Mouse (Mus musculus) hindbrain, embryonic 14.5 days (tissue): ENCODE measurements around the gene Itga9. TPM values are rescaled to one million over a fixed set of nuclear protein-coding genes. Genes with fewer than 3 reads are reported as not detected.

ENCODE experiments used
- ATAC-seq: fragments of 200-750 bp; cut with Nextera tagmentation; 2 replicates; pipeline ENCODE4 v1.8.0; 2017; ENCODE audit warnings: moderate number of reproducible peaks, mild to moderate bottlenecking, moderate TSS enrichment, moderate library complexity; ENCODE audit not compliant: low FRiP score
- DNase-seq: peaks from one replicate; pipeline ENCODE4 v3.0.0-alpha.2; 2015; ENCODE audit warnings: low spot score
- H3K27ac ChIP-seq: fragments of 300-500 bp; sonication (generic); 2 replicates; pipeline ENCODE4 v1.5.1; 2014; ENCODE audit warnings: mild to moderate bottlenecking, moderate library complexity
- H3K27me3 ChIP-seq: fragments of 300-500 bp; sonication (generic); 2 replicates; pipeline ENCODE4 v1.6.1; 2014; ENCODE audit warnings: mild to moderate bottlenecking, low read length, mixed read lengths; ENCODE audit not compliant: control insufficient read depth, insufficient read depth
- H3K36me3 ChIP-seq: fragments of 300-500 bp; sonication (generic); replicated peaks from 2 replicates; pipeline ENCODE4 v1.6.1; 2014; ENCODE audit not compliant: control insufficient read depth, insufficient read depth
- H3K4me1 ChIP-seq: fragments of 300-500 bp; sonication (generic); replicated peaks from 2 replicates; pipeline ENCODE4 v1.6.1; 2014; ENCODE audit warnings: antibody characterized with exemption, low read length, mixed read lengths; ENCODE audit not compliant: control insufficient read depth, insufficient read depth
- H3K4me2 ChIP-seq: fragments of 300-500 bp; sonication (generic); replicated peaks from 2 replicates; pipeline ENCODE4 v1.6.1; 2014; ENCODE audit warnings: mild to moderate bottlenecking, moderate library complexity
- H3K4me3 ChIP-seq: fragments of 300-500 bp; sonication (generic); replicated peaks from 2 replicates; pipeline ENCODE4 v1.5.1; 2014; ENCODE audit warnings: mild to moderate bottlenecking, low read length
- H3K9ac ChIP-seq: fragments of 300-500 bp; sonication (generic); 2 replicates; pipeline ENCODE4 v1.6.1; 2014
- H3K9me3 ChIP-seq: fragments of 300-500 bp; sonication (generic); 2 replicates; pipeline ENCODE4 v1.6.1; 2016; ENCODE audit warnings: low read length; ENCODE audit not compliant: control insufficient read depth
- WGBS: fragments of 180-500 bp; shearing (Covaris S2); extraction: QIAGEN DNeasy Blood & Tissue Kit; methylation state at CpG from one replicate; pipeline ENCODE4 v1.1.7; 2014; 5-methylcytosine and 5-hydroxymethylcytosine counted together
- polyA plus RNA-seq: library from polyadenylated mRNA; unstranded; fragments of >200 nt; fragmentation: Nextera tagmentation; extraction: Ambion mirVana; gene quantifications from 2 replicates; pipeline ENCODE4 v1.2.1, GENCODE M21; 2014

Gene Itga9
- polyA plus RNA-seq, 1 experiment from 2014 or later, result 4.4 TPM

GRCm38 (mm10) chr9:118705381-118706074 is 99.0 kb downstream of the Itga9 start:
- DNase-seq, result no peak
- Histone ChIP-seq H3K27me3 (no peaks in the 10 kb centered on the region), H3K4me1 (no peaks in the 10 kb centered on the region), H3K9ac (no peak overlapping the region), H3K4me2 (no peak overlapping the region), H3K4me3 (no peak overlapping the region), H3K9me3 (no peaks in the 10 kb centered on the region), H3K27ac (no peak overlapping the region), H3K36me3 (no peaks in the 10 kb centered on the region)
- no peak for ATAC-seq
- 59% methylated on average over 14 of the region's 14 CpGs for WGBS

GRCm38 (mm10) chr9:118706176-118706975 is 99.9 kb downstream of the Itga9 start:
- Histone ChIP-seq H3K27me3 (no peaks in the 10 kb centered on the region), H3K27ac (no peak overlapping the region), H3K4me1 (no peaks in the 10 kb centered on the region), H3K9ac (no peak overlapping the region), H3K9me3 (no peaks in the 10 kb centered on the region), H3K4me2 (no peak overlapping the region), H3K4me3 (no peak overlapping the region), H3K36me3 (no peaks in the 10 kb centered on the region)
- WGBS, result 65% methylated on average over 18 of the region's 18 CpGs
- DNase-seq (peak; percentile 53), ATAC-seq (no peak)

- no peak overlapping the region for H3K9ac ChIP-seq
- no peaks in the 10 kb centered on the region for H3K27me3 ChIP-seq
- H3K4me1 ChIP-seq, result no peaks in the 10 kb centered on the region
- ATAC-seq (no peak), DNase-seq (no peak)
- 75% methylated on average over 9 of the region's 9 CpGs for WGBS
- no peak overlapping the region for H3K4me3 ChIP-seq
- H3K4me2 ChIP-seq, result no peak overlapping the region
- no peak overlapping the region for H3K27ac ChIP-seq
- no peaks in the 10 kb centered on the region for H3K36me3 ChIP-seq
- H3K9me3 ChIP-seq, result no peaks in the 10 kb centered on the region
Measured at GRCm38 (mm10) chr9:118710625-118711024, 104.1 kb downstream of the Itga9 start.

GRCm38 (mm10) chr9:118711749-118712148 is 105.3 kb downstream of the Itga9 start:
- no peaks in the 10 kb centered on the region for H3K4me1 ChIP-seq
- DNase-seq (no peak), ATAC-seq (no peak)
- no peaks in the 10 kb centered on the region for H3K27me3 ChIP-seq
- H3K9ac ChIP-seq, result no peak overlapping the region
- no peaks in the 10 kb centered on the region for H3K36me3 ChIP-seq
- no peak overlapping the region for H3K4me3 ChIP-seq
- H3K9me3 ChIP-seq, result no peaks in the 10 kb centered on the region
- 93% methylated on average over 11 of the region's 11 CpGs for WGBS
- H3K27ac ChIP-seq, result no peak overlapping the region
- H3K4me2 ChIP-seq, result no peak overlapping the region

GRCm38 (mm10) chr9:118713515-118713914 is 107.0 kb downstream of the Itga9 start:
- no peak overlapping the region for H3K4me3 ChIP-seq
- no peaks in the 10 kb centered on the region for H3K36me3 ChIP-seq
- no peaks in the 10 kb centered on the region for H3K9me3 ChIP-seq
- no peaks in the 10 kb centered on the region for H3K4me1 ChIP-seq
- H3K9ac ChIP-seq, result no peak overlapping the region
- DNase-seq (no peak), ATAC-seq (no peak)
- H3K27me3 ChIP-seq, result no peaks in the 10 kb centered on the region
- H3K27ac ChIP-seq, result no peak overlapping the region
- 92% methylated on average over 8 of the region's 8 CpGs for WGBS
- no peak overlapping the region for H3K4me2 ChIP-seq

- Histone ChIP-seq H3K36me3 (no peaks in the 10 kb centered on the region), H3K27ac (no peak overlapping the region), H3K4me1 (no peaks in the 10 kb centered on the region), H3K9me3 (no peaks in the 10 kb centered on the region), H3K4me2 (no peak overlapping the region), H3K9ac (no peak overlapping the region), H3K4me3 (no peak overlapping the region), H3K27me3 (no peaks in the 10 kb centered on the region)
- no peak for ATAC-seq
- 81% methylated on average over 5 of the region's 5 CpGs for WGBS
- no peak for DNase-seq
Measured at GRCm38 (mm10) chr9:118714536-118714935, 108.0 kb downstream of the Itga9 start.

GRCm38 (mm10) chr9:118715971-118716628 is 109.6 kb downstream of the Itga9 start:
- H3K36me3 ChIP-seq, result no peaks in the 10 kb centered on the region
- no peaks in the 10 kb centered on the region for H3K27me3 ChIP-seq
- ATAC-seq (no peak), DNase-seq (no peak)
- H3K9ac ChIP-seq, result no peak overlapping the region
- H3K4me3 ChIP-seq, result no peak overlapping the region
- 85% methylated on average over 9 of the region's 9 CpGs for WGBS
- H3K4me1 ChIP-seq, result no peaks in the 10 kb centered on the region
- no peak overlapping the region for H3K4me2 ChIP-seq
- H3K27ac ChIP-seq, result no peak overlapping the region
- H3K9me3 ChIP-seq, result no peaks in the 10 kb centered on the region

GRCm38 (mm10) chr9:118717436-118717835 is 110.9 kb downstream of the Itga9 start:
- H3K9ac ChIP-seq, result no peak overlapping the region
- no peaks in the 10 kb centered on the region for H3K36me3 ChIP-seq
- H3K4me1 ChIP-seq, result no peaks in the 10 kb centered on the region
- no peaks in the 10 kb centered on the region for H3K9me3 ChIP-seq
- ATAC-seq (no peak), DNase-seq (no peak)
- no peak overlapping the region for H3K4me2 ChIP-seq
- H3K4me3 ChIP-seq, result no peak overlapping the region
- H3K27me3 ChIP-seq, result no peaks in the 10 kb centered on the region
- H3K27ac ChIP-seq, result no peak overlapping the region
- WGBS, result 69% methylated on average over 3 of the region's 3 CpGs

GRCm38 (mm10) chr9:118718511-118718910 is 112.0 kb downstream of the Itga9 start:
- no peaks in the 10 kb centered on the region for H3K9me3 ChIP-seq
- no peak overlapping the region for H3K4me2 ChIP-seq
- no peak for ATAC-seq
- H3K27ac ChIP-seq, result no peak overlapping the region
- DNase-seq, result no peak
- WGBS, result 93% methylated on average over 2 of the region's 2 CpGs
- no peaks in the 10 kb centered on the region for H3K36me3 ChIP-seq
- no peaks in the 10 kb centered on the region for H3K4me1 ChIP-seq
- H3K4me3 ChIP-seq, result no peak overlapping the region
- H3K27me3 ChIP-seq, result no peaks in the 10 kb centered on the region
- H3K9ac ChIP-seq, result no peak overlapping the region
